ENCODE assay signal across 8 mouse cellular contexts in genomic region chr12:112793601-112794355, GRCm38 (mm10). TPM values are rescaled to one million over a fixed set of nuclear protein-coding genes. Genes with fewer than 3 reads are reported as not detected.
A peak's percentile ranks its signal among the peaks of the same experiment; 100 is the strongest.
DNase-seq lines count a peak whose midpoint lies in the region; ATAC-seq and TF ChIP-seq lines count a peak whose summit lies in the region.

No protein-coding gene starts in this region.

- DNase-seq in adrenal gland, adult 2 months: peak; percentile 74
- DNase-seq in adrenal gland, adult 18-20 months (ENCODE audit: low spot score in 2 of 2): no peak
- DNase-seq in G1E (ENCODE audit: low spot score): peak; percentile 43
- peak; percentile 47 for DNase-seq in gastrocnemius, postnatal 14 days
- no peak for DNase-seq in liver, postnatal 0 days
- peak; percentile 63 for DNase-seq in urinary bladder, postnatal 25 days (ENCODE audit: low spot score)
- no peak for DNase-seq in frontal cortex, postnatal 25 days (ENCODE audit: low spot score in 2 of 2)
- DNase-seq in left cerebral cortex, adult 9 months (ENCODE audit: low spot score in 2 of 2): no peak

- no peaks in the 10 kb centered on the region for H3K9me3 ChIP-seq in G1E (replicated peaks)
- no peaks in the 10 kb centered on the region for H3K9me3 ChIP-seq in liver, postnatal 0 days (ENCODE audit: low read length)

- no peaks in the 10 kb centered on the region for H3K36me3 ChIP-seq in G1E (replicated peaks)
- no peaks in the 10 kb centered on the region for H3K36me3 ChIP-seq in liver, postnatal 0 days (replicated peaks; ENCODE audit: insufficient read depth, low read length)

- H3K4me1 ChIP-seq in G1E (ENCODE audit: insufficient read depth, low read depth, low read length): peaks cover 34% of the 10 kb centered on the region
- no peaks in the 10 kb centered on the region for H3K4me1 ChIP-seq in liver, postnatal 0 days (ENCODE audit: insufficient read depth)

- H3K27me3 ChIP-seq in G1E (ENCODE audit: insufficient read depth, low read length): peaks cover 38% of the 10 kb centered on the region
- peaks cover 16% of the 10 kb centered on the region; the same call in 1 of the 2 replicates for H3K27me3 ChIP-seq in liver, postnatal 0 days (ENCODE audit: insufficient read depth, low read length)

- TF ChIP-seq CTCF in G1E (IDR thresholded peaks at IDR 0.05; ENCODE audit: low read depth, low read length): no peak
- no peak for TF ChIP-seq CTCF in liver, postnatal 0 days (IDR thresholded peaks at IDR 0.05; ENCODE audit: low read depth)

- no peak overlapping the region for H3K4me3 ChIP-seq in G1E (ENCODE audit: low read depth, low read length)
- no peak overlapping the region for H3K4me3 ChIP-seq in liver, postnatal 0 days (ENCODE audit: low read depth, low read length)

- intact Hi-C loops in gastrocnemius, postnatal 14 days (cut with DNase I; ENCODE audit: low total_unique reads): no loop called here

- ATAC-seq in G1E (ENCODE audit: extremely low read depth, insufficient number of reproducible peaks, low FRiP score, poor library complexity, severe bottlenecking): peak; percentile 19; the same call in 1 of the 2 replicates
- ATAC-seq in liver, postnatal 0 days: peak; percentile 30; the same call in 1 of the 2 replicates

- H3K27ac ChIP-seq in liver, postnatal 0 days (ENCODE audit: low read depth): no peak overlapping the region

- 58% methylated on average over 13 of the region's 13 CpGs for WGBS in liver, postnatal 0 days (ENCODE audit: insufficient replicate concordance)

- no peak for TF ChIP-seq EP300 in liver, postnatal 0 days (IDR thresholded peaks at IDR 0.05; ENCODE audit: low read depth)

- H3K4me2 ChIP-seq in liver, postnatal 0 days (ENCODE audit: low read depth, low read length): no peak overlapping the region

- H3K9ac ChIP-seq in liver, postnatal 0 days (replicated peaks): no peak overlapping the region

RNA-seq across cellular contexts. Expression of gene Ahnak2, which starts 8.7 kb away (rescaled TPM):
- total RNA-seq in adrenal gland, adult 2 months (2021): 10 to 100 TPM in 1 of 2 experiments, 1 to 10 TPM in 1; 3.6 to 10.0 TPM
- 1.7 and 2.2 TPM in 2 replicates for polyA plus RNA-seq in adrenal gland, adult 2 months (2012; rRNA removed)
- total RNA-seq in adrenal gland, adult 18-20 months (2021): 1 to 10 TPM; 4.2 to 9.4 TPM
- total RNA-seq in G1E (2014; fragmentation: Nextera tagmentation) (not detected in 2 replicates), G1E (2017) (0.17 and 0.22 TPM in 2 replicates)
- polyA plus RNA-seq in G1E (2012): 0.02 TPM in 2 replicates
- 10 to 100 TPM in 1 of 2 experiments, 1 to 10 TPM in 1; 7.8 to 11.3 TPM for total RNA-seq in gastrocnemius, postnatal 14 days (2021)
- 0.22 and 0.36 TPM in 2 replicates for polyA plus RNA-seq in liver, postnatal 0 days (2015; fragmentation: Nextera tagmentation; extraction: Ambion mirVana)

RNA-seq across cellular contexts. Expression of gene Clba1, which starts 15.0 kb away (rescaled TPM):
- total RNA-seq in adrenal gland, adult 2 months (2021): 10 to 100 TPM in 1 of 2 experiments, 1 to 10 TPM in 1; 4.1 to 14.3 TPM
- 10.2 and 12.4 TPM in 2 replicates for polyA plus RNA-seq in adrenal gland, adult 2 months (2012; rRNA removed)
- total RNA-seq in adrenal gland, adult 18-20 months (2021): 1 to 10 TPM; 6.3 to 6.8 TPM
- total RNA-seq in G1E (2014; fragmentation: Nextera tagmentation) (0.49 and 0.83 TPM in 2 replicates), G1E (2017) (1.5 and 2.8 TPM in 2 replicates)
- polyA plus RNA-seq in G1E (2012): 5.3 and 7.5 TPM in 2 replicates
- total RNA-seq in gastrocnemius, postnatal 14 days (2021): under 1 TPM; 0.62 to 0.73 TPM
- 0.69 TPM in 2 replicates for polyA plus RNA-seq in liver, postnatal 0 days (2015; fragmentation: Nextera tagmentation; extraction: Ambion mirVana)

RNA-seq across cellular contexts. Expression of gene Pld4, which starts 33.3 kb away (rescaled TPM):
- total RNA-seq in adrenal gland, adult 2 months (2021): 10 to 100 TPM; 10.1 to 13.0 TPM
- polyA plus RNA-seq in adrenal gland, adult 2 months (2012; rRNA removed): 28.0 and 29.5 TPM in 2 replicates
- total RNA-seq in adrenal gland, adult 18-20 months (2021): 10 to 100 TPM; 11.2 to 18.1 TPM
- 3.4 TPM in 1 of 2 replicates, not detected in the other for total RNA-seq in G1E (2014; fragmentation: Nextera tagmentation)
- 0.58 and 1.0 TPM in 2 replicates for total RNA-seq in G1E (2017)
- polyA plus RNA-seq in G1E (2012): 0.54 and 0.89 TPM in 2 replicates
- total RNA-seq in gastrocnemius, postnatal 14 days (2021): 1 to 10 TPM; 3.2 to 4.1 TPM
- polyA plus RNA-seq in liver, postnatal 0 days (2015; fragmentation: Nextera tagmentation; extraction: Ambion mirVana): 20.9 and 22.4 TPM in 2 replicates

RNA-seq across cellular contexts. Expression of gene Cdca4, which starts 35.4 kb away (rescaled TPM):
- 10 to 100 TPM; 11.0 to 13.0 TPM for total RNA-seq in adrenal gland, adult 2 months (2021)
- 8.1 and 9.4 TPM in 2 replicates for polyA plus RNA-seq in adrenal gland, adult 2 months (2012; rRNA removed)
- 10 to 100 TPM; 13.9 to 14.3 TPM for total RNA-seq in adrenal gland, adult 18-20 months (2021)
- total RNA-seq in G1E (2014; fragmentation: Nextera tagmentation) (131 and 140 TPM in 2 replicates), G1E (2017) (120 and 124 TPM in 2 replicates)
- 51.2 and 56.8 TPM in 2 replicates for polyA plus RNA-seq in G1E (2012)
- total RNA-seq in gastrocnemius, postnatal 14 days (2021): 1 to 10 TPM; 4.3 to 5.8 TPM
- polyA plus RNA-seq in liver, postnatal 0 days (2015; fragmentation: Nextera tagmentation; extraction: Ambion mirVana): 29.8 and 30.4 TPM in 2 replicates

Comparison
In these comparisons a context has a peak if more than half of its experiments do, and no peak if none do; other contexts are left out.
1. DNase-seq: peak in adrenal gland, adult 2 months (single experiment), G1E (single experiment), gastrocnemius, postnatal 14 days (single experiment) and urinary bladder, postnatal 25 days (single experiment); none in adrenal gland, adult 18-20 months (0 of 2), liver, postnatal 0 days (single experiment), frontal cortex, postnatal 25 days (0 of 2) and left cerebral cortex, adult 9 months (0 of 2).